Mouse (Mus musculus) urinary bladder, postnatal 36 days (tissue): ENCODE measurements around the gene Galt.
"Not testable (repeated sequence)": the region's sequence is repeated elsewhere in the genome, so short reads cannot be mapped to it uniquely, and the experiment has no call there.

Experiments
- DNase-seq, 2 experiments: peaks; one replicate each; pipeline ENCODE4 v3.0.0; 2022; ENCODE audit warnings: low spot score in 2 of 2, mixed read lengths in 1 of 2

The Galt gene

DNA sequence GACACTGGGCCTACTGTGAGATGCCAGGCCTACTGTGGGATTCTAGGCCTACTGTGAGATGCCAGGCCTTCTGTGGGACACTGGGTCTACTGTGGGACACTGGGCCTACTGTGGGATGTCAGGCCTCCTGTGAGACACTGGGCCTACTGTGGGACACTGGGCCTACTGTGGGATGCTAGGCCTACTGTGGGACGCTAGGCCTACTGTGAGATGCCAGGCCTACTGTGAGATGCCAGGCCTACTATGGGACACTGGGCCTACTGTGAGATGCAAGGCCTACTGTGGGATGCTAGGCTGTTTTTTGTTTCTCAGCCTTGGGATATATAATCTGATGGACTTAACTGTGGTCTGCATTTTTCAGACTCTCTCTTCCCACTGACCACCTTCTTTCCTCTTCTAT, 20.8 kb downstream of the Galt start:
- not testable (repeated sequence) for DNase-seq

DNA sequence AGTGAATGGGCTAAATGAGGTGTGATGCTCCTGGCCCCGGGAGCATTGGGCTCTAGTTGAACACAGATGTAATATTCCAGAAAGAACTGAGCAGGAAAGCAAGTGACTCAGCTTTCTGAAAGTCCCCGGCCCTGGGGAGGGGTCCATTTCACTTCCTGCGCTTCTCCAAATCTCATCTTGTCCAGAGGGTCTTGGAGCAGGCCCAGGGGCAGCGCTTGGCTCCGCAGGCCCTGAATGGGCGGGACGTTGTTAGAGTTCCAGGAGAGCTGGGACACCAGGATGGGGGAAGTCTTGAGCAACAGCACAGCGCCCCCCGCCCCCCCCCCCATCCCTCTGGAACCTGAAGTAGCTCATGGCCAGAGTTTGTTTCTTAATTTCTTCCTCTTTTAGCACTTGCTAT, 26.2 kb downstream of the Galt start:
- DNase-seq: not testable (repeated sequence)

DNA sequence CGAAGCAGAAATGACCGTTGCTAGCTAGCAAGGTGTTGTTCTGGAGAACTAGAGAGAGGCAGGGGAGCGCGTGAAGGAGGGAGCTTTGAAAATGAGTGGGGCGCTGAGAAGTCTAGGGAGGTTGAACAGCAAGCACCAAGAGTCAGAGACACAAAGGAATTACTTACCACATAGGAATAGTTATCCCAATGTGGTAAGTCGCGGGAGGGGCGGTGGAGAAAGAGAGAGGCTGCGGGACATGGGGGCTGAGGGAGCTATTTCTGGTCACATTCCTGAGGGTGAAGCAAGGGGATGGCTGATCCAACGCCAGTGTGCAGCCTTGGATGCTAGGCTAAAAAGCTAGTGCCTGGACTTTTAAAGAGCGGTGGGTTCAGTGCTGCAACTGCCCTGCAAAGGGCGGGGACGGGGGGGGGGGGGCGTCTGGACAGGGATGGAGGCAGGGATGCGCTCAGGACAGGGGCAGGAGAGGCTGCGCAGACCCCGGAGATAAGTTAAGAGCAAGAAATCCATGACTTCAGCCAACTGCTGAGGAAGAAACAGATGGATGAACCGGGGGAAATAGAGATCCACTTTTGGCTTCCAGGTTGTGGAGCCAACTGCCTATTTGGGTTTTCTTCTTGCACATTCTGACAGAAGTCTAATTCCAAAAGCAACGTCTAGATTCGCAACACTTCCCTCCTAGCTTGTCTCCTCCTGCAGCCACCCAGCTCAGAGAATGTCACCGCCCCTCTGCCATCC, 26.9 kb downstream of the Galt start:
- DNase-seq: not testable (repeated sequence)

DNA sequence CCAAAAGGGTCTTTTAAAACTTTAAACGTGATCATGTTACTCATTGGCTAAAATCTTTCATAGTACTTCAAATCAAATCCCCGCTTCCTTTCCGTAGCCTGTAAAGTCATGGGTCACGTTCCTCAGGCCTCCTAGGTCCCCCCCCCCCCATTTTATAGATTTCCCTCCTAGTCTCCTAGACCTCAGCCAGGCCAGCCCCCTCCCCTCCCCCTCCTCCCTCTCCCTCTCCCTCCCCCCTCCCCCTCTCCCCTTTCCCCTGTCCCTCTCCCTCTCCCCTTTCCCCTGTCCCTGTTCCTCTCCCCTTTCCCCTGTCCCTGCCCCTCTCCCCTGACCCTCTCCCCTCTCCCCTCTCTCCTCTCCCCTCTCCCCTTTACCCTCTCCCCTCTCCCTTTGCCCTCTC, 27.7 kb downstream of the Galt start:
- DNase-seq: not testable (repeated sequence)

DNA sequence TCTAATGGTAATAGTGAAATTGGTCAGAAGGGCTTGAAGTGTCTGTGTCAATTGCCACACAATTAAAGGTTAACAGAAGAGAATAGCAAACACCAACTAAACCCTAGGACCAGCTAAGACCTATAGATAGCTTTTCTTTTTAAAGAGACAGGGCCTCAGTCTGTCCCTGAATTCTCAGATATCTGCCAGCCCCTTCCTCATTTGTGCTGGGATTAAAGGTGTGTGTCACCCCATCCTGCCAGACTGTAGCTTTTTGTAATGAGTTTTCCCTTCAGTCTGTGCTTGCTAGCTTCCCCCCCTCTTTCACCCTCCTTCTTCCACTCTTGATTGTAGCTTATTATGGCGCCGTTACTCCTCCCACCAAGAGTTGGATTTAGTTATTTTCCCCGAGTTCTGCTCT, 28.2 kb downstream of the Galt start:
- not testable (repeated sequence) for DNase-seq
